Mouse (Mus musculus) ES-E14 (cell line): ENCODE data around the gene AI481877.

ENCODE experiments used
- CHD2 ChIP-seq: IDR thresholded peaks from 2 replicates; pipeline ENCODE4 v1.6.1; 2014; ENCODE audit warnings: mild to moderate bottlenecking, low read depth, low read length, inconsistent platforms
- HCFC1 ChIP-seq: IDR thresholded peaks from 2 replicates; pipeline ENCODE4 v1.6.1; 2012; ENCODE audit warnings: low read length, inconsistent platforms, borderline replicate concordance; ENCODE audit not compliant: insufficient read depth
- MAFK ChIP-seq: IDR thresholded peaks from 2 replicates; pipeline ENCODE4 v1.6.1; 2014; ENCODE audit warnings: mild to moderate bottlenecking, low read depth, low read length, inconsistent platforms; ENCODE audit not compliant: insufficient read depth
- ZC3H11A ChIP-seq: IDR thresholded peaks from 2 replicates; pipeline ENCODE4 v1.6.1; 2012; ENCODE audit warnings: low read depth, mild to moderate bottlenecking, inconsistent platforms, low read length, borderline replicate concordance
- ZNF384 ChIP-seq: IDR thresholded peaks from 2 replicates; pipeline ENCODE4 v1.6.1; 2012; ENCODE audit warnings: low read depth, low read length, inconsistent platforms

- no peak for TF ChIP-seq CHD2
- TF ChIP-seq MAFK = no peak
- TF ChIP-seq HCFC1 = no peak
- TF ChIP-seq ZC3H11A = no peak
- TF ChIP-seq ZNF384 = no peak
These were observed 28.6 kb upstream of the AI481877 start for GRCm38 (mm10) chr4:59167251-59167847.
